Mouse (Mus musculus): Measurements from ENCODE around the gene 3110009E18Rik.

GRCm38 (mm10) chr1:120155325-120155724, 34.3 kb downstream of the 3110009E18Rik start:
- no peak for TF ChIP-seq POLR2A (IDR thresholded peaks at IDR 0.05; ENCODE audit: control insufficient read depth, extremely low read depth, insufficient read depth, low read length, poor library complexity)
- no peak for TF ChIP-seq CTCF (IDR thresholded peaks at IDR 0.05; ENCODE audit: borderline replicate concordance, control insufficient read depth, extremely low read depth, insufficient read depth, low read length, poor library complexity)
